Mouse (Mus musculus): ENCODE data around the gene Tm6sf2. TPM values are rescaled to one million over a fixed set of nuclear protein-coding genes. Genes with fewer than 3 reads are reported as not detected.

Gene Tm6sf2
- polyA plus RNA-seq, 1 experiment from 2014 or later: 1.4 TPM

GRCm38 (mm10) chr8:70086151-70086550 lies 13.4 kb downstream of the Tm6sf2 start:
- no peak overlapping the region for H3K4me2 ChIP-seq (ENCODE audit: low read depth, low read length)
- 39% methylated on average over 1 of the region's 1 CpGs for WGBS
- H3K9me3 ChIP-seq (replicated peaks; ENCODE audit: control insufficient read depth, low read length): no peaks in the 10 kb centered on the region
- ATAC-seq (replicated peaks; ENCODE audit: extremely low read depth, insufficient read depth, low FRiP score): no peak
- no peak overlapping the region for H3K4me3 ChIP-seq (ENCODE audit: low read length)
- H3K27me3 ChIP-seq (ENCODE audit: control insufficient read depth, insufficient read depth, low read length): peaks cover 87% of the 10 kb centered on the region
- no peaks in the 10 kb centered on the region for H3K36me3 ChIP-seq (ENCODE audit: control insufficient read depth, insufficient read depth)
- no peak overlapping the region for H3K9ac ChIP-seq (ENCODE audit: low read length)
- H3K4me1 ChIP-seq (ENCODE audit: control insufficient read depth, insufficient read depth, low read length): peaks cover 16% of the 10 kb centered on the region
- no peak overlapping the region for H3K27ac ChIP-seq (ENCODE audit: low read length)

GRCm38 (mm10) chr8:70087237-70087636 lies 14.5 kb downstream of the Tm6sf2 start:
- no peak overlapping the region for H3K4me3 ChIP-seq (ENCODE audit: low read length)
- no peak overlapping the region for H3K9ac ChIP-seq (ENCODE audit: low read length)
- H3K4me1 ChIP-seq (ENCODE audit: control insufficient read depth, insufficient read depth, low read length): peaks cover 16% of the 10 kb centered on the region
- no peak for ATAC-seq (replicated peaks; ENCODE audit: extremely low read depth, insufficient read depth, low FRiP score)
- no peak overlapping the region for H3K4me2 ChIP-seq (ENCODE audit: low read depth, low read length)
- no peak overlapping the region for H3K27ac ChIP-seq (ENCODE audit: low read length)
- WGBS: 9% methylated on average over 7 of the region's 7 CpGs
- peaks cover 90% of the 10 kb centered on the region for H3K27me3 ChIP-seq (ENCODE audit: control insufficient read depth, insufficient read depth, low read length)
- no peaks in the 10 kb centered on the region for H3K36me3 ChIP-seq (ENCODE audit: control insufficient read depth, insufficient read depth)
- H3K9me3 ChIP-seq (replicated peaks; ENCODE audit: control insufficient read depth, low read length): no peaks in the 10 kb centered on the region

GRCm38 (mm10) chr8:70087836-70088650 lies 15.3 kb downstream of the Tm6sf2 start:
- Histone ChIP-seq H3K27me3 (ENCODE audit: control insufficient read depth, insufficient read depth, low read length) (peaks cover 83% of the 10 kb centered on the region), H3K4me2 (ENCODE audit: low read depth, low read length) (peak overlapping the region; percentile 54), H3K9me3 (replicated peaks; ENCODE audit: control insufficient read depth, low read length) (no peaks in the 10 kb centered on the region), H3K36me3 (ENCODE audit: control insufficient read depth, insufficient read depth) (no peaks in the 10 kb centered on the region), H3K4me3 (ENCODE audit: low read length) (peak overlapping the region; percentile 34), H3K4me1 (ENCODE audit: control insufficient read depth, insufficient read depth, low read length) (peaks cover 16% of the 10 kb centered on the region), H3K9ac (ENCODE audit: low read length) (no peak overlapping the region), H3K27ac (ENCODE audit: low read length) (no peak overlapping the region)
- WGBS: 4% methylated on average over 56 of the region's 56 CpGs
- 0 out of 2 replicates have a peak, but pooled peaks have one; percentile 42 for ATAC-seq (replicated peaks; ENCODE audit: extremely low read depth, insufficient read depth, low FRiP score)

- Histone ChIP-seq H3K4me1 (ENCODE audit: control insufficient read depth, insufficient read depth, low read length) (peaks cover 2% of the 10 kb centered on the region; the same call in 1 of the 2 replicates), H3K9me3 (replicated peaks; ENCODE audit: control insufficient read depth, low read length) (no peaks in the 10 kb centered on the region), H3K27me3 (ENCODE audit: control insufficient read depth, insufficient read depth, low read length) (peaks cover 71% of the 10 kb centered on the region), H3K36me3 (ENCODE audit: control insufficient read depth, insufficient read depth) (no peaks in the 10 kb centered on the region), H3K4me2 (ENCODE audit: low read depth, low read length) (no peak overlapping the region), H3K4me3 (ENCODE audit: low read length) (no peak overlapping the region), H3K27ac (ENCODE audit: low read length) (no peak overlapping the region), H3K9ac (ENCODE audit: low read length) (no peak overlapping the region)
- WGBS: 66% methylated on average over 9 of the region's 9 CpGs
- no peak for ATAC-seq (replicated peaks; ENCODE audit: extremely low read depth, insufficient read depth, low FRiP score)
Measured at GRCm38 (mm10) chr8:70089296-70089960, 16.7 kb downstream of the Tm6sf2 start.

- Histone ChIP-seq H3K9me3 (replicated peaks; ENCODE audit: control insufficient read depth, low read length) (no peaks in the 10 kb centered on the region), H3K4me3 (ENCODE audit: low read length) (no peak overlapping the region), H3K27ac (ENCODE audit: low read length) (no peak overlapping the region), H3K27me3 (ENCODE audit: control insufficient read depth, insufficient read depth, low read length) (peaks cover 38% of the 10 kb centered on the region), H3K4me2 (ENCODE audit: low read depth, low read length) (no peak overlapping the region), H3K36me3 (ENCODE audit: control insufficient read depth, insufficient read depth) (no peaks in the 10 kb centered on the region), H3K9ac (ENCODE audit: low read length) (no peak overlapping the region), H3K4me1 (ENCODE audit: control insufficient read depth, insufficient read depth, low read length) (no peaks in the 10 kb centered on the region)
- ATAC-seq (replicated peaks; ENCODE audit: extremely low read depth, insufficient read depth, low FRiP score): no peak
- WGBS: 52% methylated on average over 8 of the region's 8 CpGs
Measured at GRCm38 (mm10) chr8:70092786-70093185, 20.1 kb downstream of the Tm6sf2 start.

- no peaks in the 10 kb centered on the region for H3K36me3 ChIP-seq (ENCODE audit: control insufficient read depth, insufficient read depth)
- no peak overlapping the region for H3K4me2 ChIP-seq (ENCODE audit: low read depth, low read length)
- H3K27ac ChIP-seq (ENCODE audit: low read length): no peak overlapping the region
- no peaks in the 10 kb centered on the region for H3K9me3 ChIP-seq (replicated peaks; ENCODE audit: control insufficient read depth, low read length)
- no peak overlapping the region for H3K4me3 ChIP-seq (ENCODE audit: low read length)
- ATAC-seq (replicated peaks; ENCODE audit: extremely low read depth, insufficient read depth, low FRiP score): no peak
- H3K4me1 ChIP-seq (ENCODE audit: control insufficient read depth, insufficient read depth, low read length): peaks cover under 1% of the 10 kb centered on the region; the same call in 1 of the 2 replicates
- WGBS: 70% methylated on average over 8 of the region's 8 CpGs
- H3K27me3 ChIP-seq (ENCODE audit: control insufficient read depth, insufficient read depth, low read length): peaks cover 2% of the 10 kb centered on the region; the same call in 1 of the 2 replicates
- no peak overlapping the region for H3K9ac ChIP-seq (ENCODE audit: low read length)
Measured at GRCm38 (mm10) chr8:70099276-70099675, 26.6 kb downstream of the Tm6sf2 start.

GRCm38 (mm10) chr8:70100241-70100640 lies 27.5 kb downstream of the Tm6sf2 start:
- Histone ChIP-seq H3K27me3 (ENCODE audit: control insufficient read depth, insufficient read depth, low read length) (no peaks in the 10 kb centered on the region; the same call in 1 of the 2 replicates), H3K4me1 (ENCODE audit: control insufficient read depth, insufficient read depth, low read length) (peaks cover 4% of the 10 kb centered on the region; the same call in 1 of the 2 replicates), H3K4me2 (ENCODE audit: low read depth, low read length) (no peak overlapping the region), H3K9ac (ENCODE audit: low read length) (no peak overlapping the region), H3K27ac (ENCODE audit: low read length) (no peak overlapping the region), H3K36me3 (ENCODE audit: control insufficient read depth, insufficient read depth) (no peaks in the 10 kb centered on the region), H3K4me3 (ENCODE audit: low read length) (no peak overlapping the region), H3K9me3 (replicated peaks; ENCODE audit: control insufficient read depth, low read length) (no peaks in the 10 kb centered on the region)
- no peak for ATAC-seq (replicated peaks; ENCODE audit: extremely low read depth, insufficient read depth, low FRiP score)
- WGBS: 85% methylated on average over 8 of the region's 8 CpGs

GRCm38 (mm10) chr8:70104506-70104905 lies 31.8 kb downstream of the Tm6sf2 start:
- 12% methylated on average over 6 of the region's 6 CpGs for WGBS
- no peak overlapping the region for H3K4me2 ChIP-seq (ENCODE audit: low read depth, low read length)
- peaks cover 4% of the 10 kb centered on the region; the same call in 1 of the 2 replicates for H3K4me1 ChIP-seq (ENCODE audit: control insufficient read depth, insufficient read depth, low read length)
- H3K9me3 ChIP-seq (replicated peaks; ENCODE audit: control insufficient read depth, low read length): no peaks in the 10 kb centered on the region
- H3K36me3 ChIP-seq (ENCODE audit: control insufficient read depth, insufficient read depth): no peaks in the 10 kb centered on the region
- no peak overlapping the region for H3K9ac ChIP-seq (ENCODE audit: low read length)
- H3K27me3 ChIP-seq (ENCODE audit: control insufficient read depth, insufficient read depth, low read length): peaks cover 2% of the 10 kb centered on the region
- ATAC-seq (replicated peaks; ENCODE audit: extremely low read depth, insufficient read depth, low FRiP score): peak; percentile 73; the same call in 1 of the 2 replicates
- H3K4me3 ChIP-seq (ENCODE audit: low read length): no peak overlapping the region
- H3K27ac ChIP-seq (ENCODE audit: low read length): no peak overlapping the region

GRCm38 (mm10) chr8:70104922-70105321 lies 32.2 kb downstream of the Tm6sf2 start:
- no peaks in the 10 kb centered on the region for H3K9me3 ChIP-seq (replicated peaks; ENCODE audit: control insufficient read depth, low read length)
- H3K4me2 ChIP-seq (ENCODE audit: low read depth, low read length): no peak overlapping the region
- WGBS: 67% methylated on average over 7 of the region's 7 CpGs
- peaks cover 4% of the 10 kb centered on the region; the same call in 1 of the 2 replicates for H3K4me1 ChIP-seq (ENCODE audit: control insufficient read depth, insufficient read depth, low read length)
- no peak overlapping the region for H3K9ac ChIP-seq (ENCODE audit: low read length)
- no peak for ATAC-seq (replicated peaks; ENCODE audit: extremely low read depth, insufficient read depth, low FRiP score)
- H3K27me3 ChIP-seq (ENCODE audit: control insufficient read depth, insufficient read depth, low read length): peaks cover 4% of the 10 kb centered on the region
- no peak overlapping the region for H3K4me3 ChIP-seq (ENCODE audit: low read length)
- no peak overlapping the region for H3K27ac ChIP-seq (ENCODE audit: low read length)
- H3K36me3 ChIP-seq (ENCODE audit: control insufficient read depth, insufficient read depth): no peaks in the 10 kb centered on the region
